Mouse (Mus musculus): ENCODE data around the gene Hist1h2bh. TPM values are rescaled to one million over a fixed set of nuclear protein-coding genes. Genes with fewer than 3 reads are reported as not detected.
A peak's percentile ranks its signal among the peaks of the same experiment; 100 is the strongest.
"Not testable (repeated sequence)": the region's sequence is repeated elsewhere in the genome, so short reads cannot be mapped to it uniquely, and the experiment has no call there.

Gene Hist1h2bh
- polyA plus RNA-seq, 1 experiment from 2014 or later, result 1.1 TPM

- Histone ChIP-seq H3K4me1 (ENCODE audit: control insufficient read depth, low read depth, low read length) (peaks cover 10% of the 10 kb centered on the region), H3K27ac (ENCODE audit: low read length) (peak overlapping the region; percentile 98), H3K4me2 (ENCODE audit: low read depth, low read length) (peak overlapping the region; percentile 65), H3K4me3 (ENCODE audit: low read depth, low read length) (peak overlapping the region; percentile 63), H3K9ac (ENCODE audit: low read depth, low read length) (peak overlapping the region; percentile 70)
- not testable (repeated sequence) for ATAC-seq (ENCODE audit: low read depth); H3K36me3 ChIP-seq (ENCODE audit: control insufficient read depth, insufficient read depth); H3K9me3 ChIP-seq (replicated peaks; ENCODE audit: control insufficient read depth, low read length); H3K27me3 ChIP-seq (ENCODE audit: control insufficient read depth, insufficient read depth, low read depth, low read length)
- WGBS (ENCODE audit: insufficient replicate concordance), result 2% methylated on average over 18 of the region's 41 CpGs
Observed at GRCm38 (mm10) chr13:23570261-23571021, 27.2 kb upstream of the Hist1h2bh start.

GRCm38 (mm10) chr13:23564482-23564881 lies 21.3 kb upstream of the Hist1h2bh start:
- 81% methylated on average over 2 of the region's 2 CpGs for WGBS (ENCODE audit: insufficient replicate concordance)
- H3K36me3 ChIP-seq (ENCODE audit: control insufficient read depth, insufficient read depth), result no peaks in the 10 kb centered on the region
- no peak overlapping the region for H3K4me3 ChIP-seq (ENCODE audit: low read depth, low read length)
- no peak overlapping the region for H3K4me2 ChIP-seq (ENCODE audit: low read depth, low read length)
- H3K4me1 ChIP-seq (ENCODE audit: control insufficient read depth, low read depth, low read length), result peaks cover 28% of the 10 kb centered on the region
- no peak for ATAC-seq (ENCODE audit: low read depth)
- H3K27me3 ChIP-seq (ENCODE audit: control insufficient read depth, insufficient read depth, low read depth, low read length), result no peaks in the 10 kb centered on the region
- H3K9ac ChIP-seq (ENCODE audit: low read depth, low read length), result no peak overlapping the region
- H3K27ac ChIP-seq (ENCODE audit: low read length), result no peak overlapping the region
- no peaks in the 10 kb centered on the region for H3K9me3 ChIP-seq (replicated peaks; ENCODE audit: control insufficient read depth, low read length)

- WGBS (ENCODE audit: insufficient replicate concordance), result 2% methylated on average over 18 of the region's 18 CpGs
- no peak for ATAC-seq (ENCODE audit: low read depth)
Observed at GRCm38 (mm10) chr13:23562699-23563462, 19.7 kb upstream of the Hist1h2bh start.

GRCm38 (mm10) chr13:23561883-23562659 lies 18.9 kb upstream of the Hist1h2bh start, which contains the start of gene Hist1h3e:
TSS of gene Hist1h3e (minus strand) at chr13:23562369.
- ATAC-seq (ENCODE audit: low read depth), result peak; percentile 93
- Histone ChIP-seq H3K4me1 (ENCODE audit: control insufficient read depth, low read depth, low read length) (peaks cover 27% of the 10 kb centered on the region), H3K27ac (ENCODE audit: low read length) (peak within 1 kb of the TSS; percentile 98), H3K9ac (ENCODE audit: low read depth, low read length) (peak within 1 kb of the TSS; percentile 71), H3K4me2 (ENCODE audit: low read depth, low read length) (peak within 1 kb of the TSS; percentile 81), H3K4me3 (ENCODE audit: low read depth, low read length) (peak within 1 kb of the TSS; percentile 60)
- WGBS (ENCODE audit: insufficient replicate concordance), result under 1% methylated on average over 42 of the region's 67 CpGs
- not testable (repeated sequence) for H3K9me3 ChIP-seq (replicated peaks; ENCODE audit: control insufficient read depth, low read length); H3K36me3 ChIP-seq (ENCODE audit: control insufficient read depth, insufficient read depth); H3K27me3 ChIP-seq (ENCODE audit: control insufficient read depth, insufficient read depth, low read depth, low read length)

More at GRCm38 (mm10) chr13:23562699-23563462, 19.7 kb upstream of the Hist1h2bh start:
- Histone ChIP-seq H3K4me2 (ENCODE audit: low read depth, low read length) (peak overlapping the region; percentile 81), H3K27me3 (ENCODE audit: control insufficient read depth, insufficient read depth, low read depth, low read length) (no peaks in the 10 kb centered on the region), H3K4me1 (ENCODE audit: control insufficient read depth, low read depth, low read length) (peaks cover 27% of the 10 kb centered on the region), H3K27ac (ENCODE audit: low read length) (peak overlapping the region; percentile 98), H3K36me3 (ENCODE audit: control insufficient read depth, insufficient read depth) (no peaks in the 10 kb centered on the region), H3K9me3 (replicated peaks; ENCODE audit: control insufficient read depth, low read length) (no peaks in the 10 kb centered on the region), H3K4me3 (ENCODE audit: low read depth, low read length) (peak overlapping the region; percentile 60), H3K9ac (ENCODE audit: low read depth, low read length) (peak overlapping the region; percentile 71)

GRCm38 (mm10) chr13:23561531-23561882 lies 18.3 kb upstream of the Hist1h2bh start:
- Histone ChIP-seq H3K4me1 (ENCODE audit: control insufficient read depth, low read depth, low read length) (peaks cover 30% of the 10 kb centered on the region), H3K4me3 (ENCODE audit: low read depth, low read length) (peak overlapping the region; percentile 60), H3K27ac (ENCODE audit: low read length) (peak overlapping the region; percentile 98), H3K4me2 (ENCODE audit: low read depth, low read length) (peak overlapping the region; percentile 81)
- H3K36me3 ChIP-seq (ENCODE audit: control insufficient read depth, insufficient read depth); H3K9me3 ChIP-seq (replicated peaks; ENCODE audit: control insufficient read depth, low read length); H3K9ac ChIP-seq (ENCODE audit: low read depth, low read length); ATAC-seq (ENCODE audit: low read depth); H3K27me3 ChIP-seq (ENCODE audit: control insufficient read depth, insufficient read depth, low read depth, low read length): not testable (repeated sequence)
- WGBS (ENCODE audit: insufficient replicate concordance), result 0% methylated on average over 2 of the region's 5 CpGs

GRCm38 (mm10) chr13:23560699-23561098 lies 17.5 kb upstream of the Hist1h2bh start:
- WGBS (ENCODE audit: insufficient replicate concordance), result 28% methylated on average over 2 of the region's 2 CpGs
- peak overlapping the region; percentile 46 for H3K4me3 ChIP-seq (ENCODE audit: low read depth, low read length)
- peak overlapping the region; percentile 81 for H3K27ac ChIP-seq (ENCODE audit: low read length)
- peaks cover 30% of the 10 kb centered on the region for H3K4me1 ChIP-seq (ENCODE audit: control insufficient read depth, low read depth, low read length)
- peak overlapping the region; percentile 54 for H3K9ac ChIP-seq (ENCODE audit: low read depth, low read length)
- not testable (repeated sequence) for H3K9me3 ChIP-seq (replicated peaks; ENCODE audit: control insufficient read depth, low read length); ATAC-seq (ENCODE audit: low read depth); H3K27me3 ChIP-seq (ENCODE audit: control insufficient read depth, insufficient read depth, low read depth, low read length); H3K36me3 ChIP-seq (ENCODE audit: control insufficient read depth, insufficient read depth)
- peak overlapping the region; percentile 57 for H3K4me2 ChIP-seq (ENCODE audit: low read depth, low read length)

- no peak for ATAC-seq (ENCODE audit: low read depth)
- H3K4me3 ChIP-seq (ENCODE audit: low read depth, low read length), result peak overlapping the region; percentile 68
- H3K27me3 ChIP-seq (ENCODE audit: control insufficient read depth, insufficient read depth, low read depth, low read length), result no peaks in the 10 kb centered on the region
Observed at GRCm38 (mm10) chr13:23556906-23557305, 13.7 kb upstream of the Hist1h2bh start.

GRCm38 (mm10) chr13:23555839-23556416 lies 12.7 kb upstream of the Hist1h2bh start:
- H3K27ac ChIP-seq (ENCODE audit: low read length), result peak overlapping the region; percentile 99
- H3K4me1 ChIP-seq (ENCODE audit: control insufficient read depth, low read depth, low read length), result peaks cover 23% of the 10 kb centered on the region
- peak; percentile 39 for ATAC-seq (ENCODE audit: low read depth)
- H3K9ac ChIP-seq (ENCODE audit: low read depth, low read length), result peak overlapping the region; percentile 82
- H3K4me2 ChIP-seq (ENCODE audit: low read depth, low read length), result peak overlapping the region; percentile 82
- peak overlapping the region; percentile 68 for H3K4me3 ChIP-seq (ENCODE audit: low read depth, low read length)
- no peaks in the 10 kb centered on the region for H3K27me3 ChIP-seq (ENCODE audit: control insufficient read depth, insufficient read depth, low read depth, low read length)
- H3K9me3 ChIP-seq (replicated peaks; ENCODE audit: control insufficient read depth, low read length), result no peaks in the 10 kb centered on the region
- H3K36me3 ChIP-seq (ENCODE audit: control insufficient read depth, insufficient read depth), result no peaks in the 10 kb centered on the region
- WGBS (ENCODE audit: insufficient replicate concordance), result under 1% methylated on average over 18 of the region's 18 CpGs

More at GRCm38 (mm10) chr13:23556906-23557305, 13.7 kb upstream of the Hist1h2bh start:
- Histone ChIP-seq H3K27ac (ENCODE audit: low read length) (peak overlapping the region; percentile 99), H3K9ac (ENCODE audit: low read depth, low read length) (peak overlapping the region; percentile 52), H3K4me1 (ENCODE audit: control insufficient read depth, low read depth, low read length) (peaks cover 23% of the 10 kb centered on the region), H3K9me3 (replicated peaks; ENCODE audit: control insufficient read depth, low read length) (no peaks in the 10 kb centered on the region), H3K36me3 (ENCODE audit: control insufficient read depth, insufficient read depth) (no peaks in the 10 kb centered on the region), H3K4me2 (ENCODE audit: low read depth, low read length) (peak overlapping the region; percentile 82)
- WGBS (ENCODE audit: insufficient replicate concordance), result 60% methylated on average over 3 of the region's 3 CpGs
